Mouse (Mus musculus): Measurements from ENCODE around the gene Gm32802. TPM values are rescaled to one million over a fixed set of nuclear protein-coding genes. Genes with fewer than 3 reads are reported as not detected.

Gm32802 gene
- total and polyA plus RNA-seq, 2 experiments from 2014 or later: 0.11 to 0.20 TPM

Other genes starting within 250 kb of the Gm32802 start
- gene Mdm1, start 116.9 kb upstream of the Gm32802 start, total RNA-seq (2014; rRNA removed): 22.7 and 32.9 TPM in 2 replicates
- 15.8 and 19.1 TPM in 2 replicates for gene Mdm1, start 116.9 kb upstream of the Gm32802 start, polyA plus RNA-seq (2015; fragmentation: Nextera tagmentation; extraction: Ambion mirVana)
- not detected in 2 replicates for gene Il22, start 53.7 kb upstream of the Gm32802 start, total RNA-seq (2014; rRNA removed)
- gene Il22, start 53.7 kb upstream of the Gm32802 start, polyA plus RNA-seq (2015; fragmentation: Nextera tagmentation; extraction: Ambion mirVana): 0.71 and 0.72 TPM in 2 replicates
- gene Gm32717, start 17.9 kb upstream of the Gm32802 start, total RNA-seq (2014; rRNA removed): 0.11 and 0.24 TPM in 2 replicates
- gene Gm32717, start 17.9 kb upstream of the Gm32802 start, polyA plus RNA-seq (2015; fragmentation: Nextera tagmentation; extraction: Ambion mirVana): 0.20 TPM in 1 of 2 replicates, not detected in the other
- 1.4 and 1.7 TPM in 2 replicates for gene Iltifb, start 36.4 kb downstream of the Gm32802 start, total RNA-seq (2014; rRNA removed)
- 2.1 and 2.9 TPM in 2 replicates for gene Iltifb, start 36.4 kb downstream of the Gm32802 start, polyA plus RNA-seq (2015; fragmentation: Nextera tagmentation; extraction: Ambion mirVana)
- gene Gm9040, start 68.3 kb downstream of the Gm32802 start, total RNA-seq (2014; rRNA removed): not detected in 2 replicates
- gene Gm9040, start 68.3 kb downstream of the Gm32802 start, polyA plus RNA-seq (2015; fragmentation: Nextera tagmentation; extraction: Ambion mirVana): 0.06 TPM in 1 of 2 replicates, not detected in the other
- gene Gm9044, start 73.7 kb downstream of the Gm32802 start, total RNA-seq (2014; rRNA removed): not detected in 2 replicates
- gene Gm9044, start 73.7 kb downstream of the Gm32802 start, polyA plus RNA-seq (2015; fragmentation: Nextera tagmentation; extraction: Ambion mirVana): 0.06 TPM in 1 of 2 replicates, not detected in the other
- not detected in 2 replicates for gene Gm9045, start 79.1 kb downstream of the Gm32802 start, total RNA-seq (2014; rRNA removed)
- not detected in 2 replicates for gene Gm9045, start 79.1 kb downstream of the Gm32802 start, polyA plus RNA-seq (2015; fragmentation: Nextera tagmentation; extraction: Ambion mirVana)
- not detected in 2 replicates for gene Gm9046, start 84.6 kb downstream of the Gm32802 start, total RNA-seq (2014; rRNA removed)
- not detected in 2 replicates for gene Gm9046, start 84.6 kb downstream of the Gm32802 start, polyA plus RNA-seq (2015; fragmentation: Nextera tagmentation; extraction: Ambion mirVana)
- gene Gm9048, start 90.0 kb downstream of the Gm32802 start, total RNA-seq (2014; rRNA removed): not detected in 2 replicates
- 0.13 TPM in 1 of 2 replicates, not detected in the other for gene Gm9048, start 90.0 kb downstream of the Gm32802 start, polyA plus RNA-seq (2015; fragmentation: Nextera tagmentation; extraction: Ambion mirVana)
- gene Gm9049, start 95.4 kb downstream of the Gm32802 start, total RNA-seq (2014; rRNA removed): not detected in 2 replicates
- gene Gm9049, start 95.4 kb downstream of the Gm32802 start, polyA plus RNA-seq (2015; fragmentation: Nextera tagmentation; extraction: Ambion mirVana): not detected in 2 replicates
- gene Ifng, start 182.4 kb downstream of the Gm32802 start, total RNA-seq (2014; rRNA removed): not detected in 2 replicates
- not detected in 2 replicates for gene Ifng, start 182.4 kb downstream of the Gm32802 start, polyA plus RNA-seq (2015; fragmentation: Nextera tagmentation; extraction: Ambion mirVana)

All from midbrain, postnatal 0 days (tissue).